Mouse (Mus musculus): ENCODE measurements around the gene Ppy. TPM values are rescaled to one million over a fixed set of nuclear protein-coding genes. Genes with fewer than 3 reads are reported as not detected.

Gene Ppy
- not detected in 2 replicates for polyA plus RNA-seq (2015; fragmentation: Nextera tagmentation; extraction: Ambion mirVana)

DNA sequence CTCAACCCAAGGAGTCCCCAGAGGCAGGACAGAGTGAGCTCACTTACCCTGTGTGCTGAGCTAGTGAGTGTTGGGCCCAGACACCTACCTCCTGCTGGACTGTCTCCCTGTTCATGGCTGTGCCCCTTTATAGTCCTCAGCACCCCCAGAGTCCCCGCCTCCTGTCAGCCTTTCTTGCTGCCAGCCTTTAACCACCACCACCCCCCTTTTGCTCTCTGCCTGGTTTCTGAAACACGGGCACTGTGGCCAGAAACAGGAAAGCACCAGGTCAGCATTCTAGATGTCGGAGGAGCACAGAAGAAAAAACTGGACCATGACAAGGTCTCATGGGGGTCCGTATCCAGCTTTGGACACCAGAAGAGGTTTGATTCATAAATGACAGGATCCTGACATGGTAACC lies at the start of gene Ppy:
Gene Ppy (minus strand): TSS at position 101 of the 400 bp plus-strand sequence.
- Histone ChIP-seq H3K4me1 (replicated peaks) (peaks cover 14% of the 10 kb centered on the region), H3K27ac (no peak within 1 kb of the TSS), H3K4me2 (replicated peaks) (no peak within 1 kb of the TSS), H3K27me3 (peaks cover 61% of the 10 kb centered on the region), H3K9ac (replicated peaks) (no peak within 1 kb of the TSS), H3K36me3 (no peaks in the 10 kb centered on the region), H3K4me3 (replicated peaks) (no peak within 1 kb of the TSS), H3K9me3 (no peaks in the 10 kb centered on the region)
- WGBS = 83% methylated on average over 4 of the region's 4 CpGs
- ATAC-seq = no peak

DNA sequence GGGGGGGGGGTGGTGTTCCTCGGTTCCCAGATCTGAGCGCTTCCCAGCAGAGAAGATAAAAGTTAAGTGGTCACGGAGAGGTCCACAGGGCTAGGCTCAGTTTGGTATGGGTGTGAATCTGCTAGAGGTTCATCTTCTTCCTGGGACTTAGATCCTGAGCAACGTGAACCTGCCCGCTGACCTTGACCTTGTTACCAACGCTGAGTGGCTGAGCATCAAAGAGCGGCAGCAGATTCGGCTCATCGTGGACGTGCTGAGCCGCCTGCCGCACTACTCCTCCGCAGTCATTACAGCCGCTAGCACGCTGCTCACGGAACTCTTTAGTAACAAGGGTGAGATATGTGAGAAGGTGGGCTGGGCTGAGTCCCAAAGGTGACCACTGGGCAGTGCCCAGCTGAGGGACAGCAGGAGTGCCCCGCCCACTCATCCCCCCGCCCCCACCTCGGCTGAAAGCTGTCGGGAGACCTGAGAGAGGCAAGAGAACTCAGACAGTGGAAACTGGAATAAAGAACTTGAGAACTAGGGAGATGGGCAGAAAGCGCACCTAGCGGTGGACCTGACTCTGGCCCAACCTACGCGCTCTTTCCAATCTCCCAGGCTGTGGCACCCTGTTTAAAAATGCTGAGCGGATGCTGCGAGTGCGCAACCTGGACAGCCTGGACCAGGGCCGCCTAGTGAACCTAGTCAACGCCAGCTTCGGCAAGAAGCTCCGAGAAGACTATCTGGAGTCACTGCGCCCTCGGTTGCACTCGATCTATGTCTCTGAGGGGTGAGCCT lies 46.3 kb upstream of the Ppy start:
- Histone ChIP-seq H3K4me2 (replicated peaks) (no peak overlapping the region), H3K27ac (no peak overlapping the region), H3K4me3 (replicated peaks) (no peak overlapping the region), H3K36me3 (peaks cover 2% of the 10 kb centered on the region), H3K4me1 (replicated peaks) (peaks cover 15% of the 10 kb centered on the region), H3K9ac (replicated peaks) (no peak overlapping the region), H3K27me3 (peaks cover 75% of the 10 kb centered on the region), H3K9me3 (no peaks in the 10 kb centered on the region)
- WGBS = 14% methylated on average over 34 of the region's 34 CpGs
- no peak for ATAC-seq

DNA sequence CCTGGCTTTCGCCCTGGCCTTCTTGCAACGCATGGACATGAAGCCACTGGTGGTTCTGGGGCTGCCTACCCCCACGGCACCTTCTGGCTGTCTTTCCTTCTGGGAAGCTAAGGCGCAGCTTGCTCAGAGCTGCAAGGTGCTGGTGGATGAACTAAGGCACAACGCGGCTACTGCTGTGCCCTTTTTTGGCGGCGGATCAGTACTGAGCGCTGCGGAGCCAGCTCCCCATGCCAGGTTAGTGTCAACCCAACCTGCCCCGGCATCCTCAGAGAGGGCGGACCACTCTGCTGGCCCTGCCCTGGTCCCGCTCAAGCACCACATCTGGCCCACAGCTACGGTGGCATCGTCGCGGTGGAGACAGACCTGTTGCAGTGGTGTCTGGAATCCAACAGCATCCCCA lies 45.4 kb upstream of the Ppy start:
- Histone ChIP-seq H3K4me2 (replicated peaks) (no peak overlapping the region), H3K9me3 (no peaks in the 10 kb centered on the region), H3K4me1 (replicated peaks) (peaks cover 15% of the 10 kb centered on the region), H3K27me3 (peaks cover 76% of the 10 kb centered on the region), H3K9ac (replicated peaks) (no peak overlapping the region), H3K4me3 (replicated peaks) (no peak overlapping the region), H3K27ac (no peak overlapping the region), H3K36me3 (no peaks in the 10 kb centered on the region)
- 10% methylated on average over 17 of the region's 17 CpGs for WGBS
- no peak for ATAC-seq

DNA sequence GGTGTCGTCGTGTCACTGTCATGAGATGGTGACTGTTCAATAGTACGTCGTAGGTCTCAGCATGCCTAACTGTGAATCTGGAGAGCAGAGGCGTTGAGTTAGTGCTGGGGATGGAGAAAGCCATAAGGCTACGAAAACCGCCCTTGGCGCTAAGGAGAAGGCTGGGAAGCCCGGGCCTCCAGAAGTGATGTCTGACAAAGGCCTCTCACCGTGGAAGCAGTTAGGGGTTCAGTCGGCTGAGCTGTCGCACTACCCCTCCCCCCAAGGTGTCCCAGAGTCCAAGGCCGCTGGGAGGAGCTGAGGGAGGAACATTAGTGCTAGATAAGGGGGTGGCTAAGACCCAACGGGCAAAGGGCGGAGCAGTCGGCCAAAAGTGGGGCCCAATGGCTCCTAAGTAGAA lies 44.9 kb upstream of the Ppy start:
- H3K9me3 ChIP-seq = no peaks in the 10 kb centered on the region
- no peak overlapping the region for H3K9ac ChIP-seq (replicated peaks)
- peaks cover 15% of the 10 kb centered on the region for H3K4me1 ChIP-seq (replicated peaks)
- no peak for ATAC-seq
- no peak overlapping the region for H3K27ac ChIP-seq
- H3K36me3 ChIP-seq = no peaks in the 10 kb centered on the region
- H3K27me3 ChIP-seq = peaks cover 76% of the 10 kb centered on the region
- peak overlapping the region; percentile 39; the same call in 1 of the 2 replicates for H3K4me2 ChIP-seq (replicated peaks)
- 6% methylated on average over 16 of the region's 16 CpGs for WGBS
- no peak overlapping the region for H3K4me3 ChIP-seq (replicated peaks)

DNA sequence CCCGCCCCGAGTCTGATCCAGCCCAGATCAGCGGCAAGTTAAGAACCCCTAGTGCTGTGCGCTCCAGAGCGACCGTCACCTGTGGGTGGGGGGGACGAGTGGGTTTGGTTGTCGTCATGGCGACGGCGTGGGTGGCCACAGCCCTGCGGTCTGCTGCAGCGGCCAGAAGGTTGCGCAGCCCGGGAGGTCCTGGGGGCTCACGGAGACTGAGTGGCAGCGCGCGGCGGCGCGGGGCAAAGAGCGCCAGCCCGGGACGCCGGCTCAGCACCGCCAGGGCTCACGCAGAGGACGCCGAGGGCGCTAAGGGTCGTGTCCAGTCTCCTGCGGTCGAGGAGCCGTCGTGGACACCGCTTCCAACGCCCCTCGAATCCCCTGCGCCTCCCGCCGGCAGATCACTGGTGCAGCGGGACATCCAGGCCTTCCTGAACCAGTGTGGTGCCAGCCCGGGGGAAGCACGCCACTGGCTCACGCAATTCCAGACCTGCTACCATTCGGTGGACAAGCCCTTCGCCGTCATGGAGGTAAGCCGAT lies 44.4 kb upstream of the Ppy start, which contains the start of gene Nags:
Gene Nags (plus strand): TSS at position 43 of the 531 bp plus-strand sequence.
- WGBS = 2% methylated on average over 44 of the region's 50 CpGs
- H3K9ac ChIP-seq (replicated peaks) = no peak within 1 kb of the TSS

DNA sequence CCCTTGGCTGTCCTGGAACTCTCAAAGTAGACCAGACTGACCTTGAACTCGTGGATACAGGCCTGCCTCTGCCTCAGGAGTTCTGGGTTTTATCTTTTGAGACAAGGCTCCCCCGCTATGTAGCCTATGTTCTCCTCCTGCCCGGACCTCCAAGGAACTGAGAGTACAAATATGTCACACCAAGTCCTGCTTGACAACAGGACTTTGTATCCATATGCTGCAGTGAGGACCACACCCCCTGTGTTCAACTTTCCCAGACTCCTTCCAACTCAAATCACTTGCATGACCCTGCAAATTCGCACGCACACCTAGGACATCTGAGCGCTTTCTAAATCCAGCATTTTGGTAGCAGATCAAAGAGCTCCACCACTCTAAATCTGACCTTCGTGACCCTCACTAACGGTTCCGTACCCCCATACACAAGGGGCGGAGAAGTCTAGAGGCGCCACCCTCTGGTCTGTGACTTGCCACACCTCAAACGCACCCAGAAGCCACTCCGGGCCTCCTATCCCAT lies 43.9 kb upstream of the Ppy start:
- Histone ChIP-seq H3K4me2 (replicated peaks) (peak overlapping the region; percentile 39), H3K4me3 (replicated peaks) (peak overlapping the region; percentile 23), H3K9me3 (no peaks in the 10 kb centered on the region), H3K4me1 (replicated peaks) (peaks cover 15% of the 10 kb centered on the region), H3K27me3 (peaks cover 76% of the 10 kb centered on the region), H3K36me3 (no peaks in the 10 kb centered on the region), H3K27ac (no peak overlapping the region), H3K9ac (replicated peaks) (no peak overlapping the region)
- 23% methylated on average over 13 of the region's 13 CpGs for WGBS
- no peak for ATAC-seq

More for the DNA sequence above, 44.4 kb upstream of the Ppy start, which contains the start of gene Nags:
- H3K27ac ChIP-seq = no peak within 1 kb of the TSS
- peaks cover 15% of the 10 kb centered on the region for H3K4me1 ChIP-seq (replicated peaks)
- peaks cover 76% of the 10 kb centered on the region for H3K27me3 ChIP-seq
- 0 out of 2 replicates have a peak, but pooled peaks have one; percentile 34 for ATAC-seq
- peak within 1 kb of the TSS; percentile 23 for H3K4me3 ChIP-seq (replicated peaks)
- no peaks in the 10 kb centered on the region for H3K36me3 ChIP-seq
- H3K9me3 ChIP-seq = no peaks in the 10 kb centered on the region
- peak within 1 kb of the TSS; percentile 39 for H3K4me2 ChIP-seq (replicated peaks)

DNA sequence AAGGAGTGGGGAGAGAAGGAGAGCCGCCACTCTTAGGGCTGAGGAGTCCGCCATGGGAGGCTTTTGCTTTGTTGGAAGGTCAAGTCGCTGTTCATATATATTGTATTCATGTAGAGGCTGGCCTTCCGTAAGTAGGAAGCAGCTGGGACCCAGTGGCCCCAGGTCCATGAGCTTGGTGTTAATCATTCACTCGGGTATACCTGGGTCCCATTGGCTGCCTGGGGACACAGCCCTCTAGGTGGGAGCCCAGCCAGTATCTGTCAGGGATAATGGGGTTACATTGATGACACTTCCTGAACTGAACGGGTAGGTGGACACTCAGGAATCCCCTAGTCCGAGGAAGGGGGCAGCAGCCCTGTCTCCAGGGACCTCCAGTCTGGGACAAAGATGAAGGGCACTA lies 41.2 kb upstream of the Ppy start:
- no peaks in the 10 kb centered on the region for H3K36me3 ChIP-seq
- H3K4me2 ChIP-seq (replicated peaks) = no peak overlapping the region
- H3K4me1 ChIP-seq (replicated peaks) = peaks cover 18% of the 10 kb centered on the region
- ATAC-seq = no peak
- H3K9ac ChIP-seq (replicated peaks) = no peak overlapping the region; the same call in 1 of the 2 replicates
- peaks cover 58% of the 10 kb centered on the region for H3K27me3 ChIP-seq
- WGBS = 71% methylated on average over 7 of the region's 7 CpGs
- H3K27ac ChIP-seq = no peak overlapping the region
- no peaks in the 10 kb centered on the region for H3K9me3 ChIP-seq
- H3K4me3 ChIP-seq (replicated peaks) = no peak overlapping the region

DNA sequence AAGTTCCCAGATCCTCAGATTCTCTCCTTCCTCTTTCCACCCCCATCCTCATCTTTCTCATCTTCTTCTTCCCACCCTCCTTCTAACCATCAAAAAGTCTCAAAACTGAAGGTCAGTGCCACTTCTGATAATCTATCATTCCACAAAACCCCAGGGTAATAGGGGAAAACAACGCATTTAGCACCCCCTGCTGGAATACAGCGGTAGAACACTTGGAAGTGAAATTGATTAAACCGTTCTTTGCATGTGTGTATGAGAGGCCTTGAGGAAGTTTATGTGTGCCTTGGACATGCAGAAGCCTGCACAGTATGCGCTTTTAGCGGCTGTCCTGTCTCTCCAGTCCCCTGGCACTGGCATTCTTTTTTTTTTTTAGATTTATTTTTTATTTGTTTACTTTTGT lies 39.4 kb upstream of the Ppy start:
- Histone ChIP-seq H3K4me2 (replicated peaks) (no peak overlapping the region), H3K27me3 (peaks cover 49% of the 10 kb centered on the region), H3K9me3 (no peaks in the 10 kb centered on the region), H3K4me1 (replicated peaks) (peaks cover 6% of the 10 kb centered on the region), H3K27ac (no peak overlapping the region), H3K4me3 (replicated peaks) (no peak overlapping the region), H3K9ac (replicated peaks) (no peak overlapping the region), H3K36me3 (no peaks in the 10 kb centered on the region)
- ATAC-seq = no peak
- 6% methylated on average over 5 of the region's 5 CpGs for WGBS

DNA sequence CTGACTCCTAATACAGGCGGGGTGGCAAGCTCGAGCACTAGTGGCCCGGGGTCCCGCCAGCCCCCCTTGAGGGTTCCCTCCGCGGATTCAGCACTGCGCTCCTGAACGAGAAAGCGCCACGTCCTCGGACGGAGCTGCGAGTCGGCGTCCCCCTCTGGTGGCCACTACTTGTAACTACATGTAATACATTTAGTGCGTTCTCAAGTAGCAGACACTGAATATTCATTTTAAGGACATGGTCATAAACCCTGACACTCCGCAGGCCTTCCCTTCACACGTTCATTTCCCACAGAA lies 37.3 kb upstream of the Ppy start:
- Histone ChIP-seq H3K27me3 (peaks cover 28% of the 10 kb centered on the region), H3K9me3 (no peaks in the 10 kb centered on the region), H3K36me3 (no peaks in the 10 kb centered on the region), H3K9ac (replicated peaks) (no peak overlapping the region), H3K4me2 (replicated peaks) (peak overlapping the region; percentile 52), H3K27ac (no peak overlapping the region), H3K4me1 (replicated peaks) (peaks cover 13% of the 10 kb centered on the region; the same call in 1 of the 2 replicates), H3K4me3 (replicated peaks) (peak overlapping the region; percentile 11)
- ATAC-seq = peak; percentile 71; the same call in 1 of the 2 replicates
- WGBS = under 1% methylated on average over 18 of the region's 18 CpGs

DNA sequence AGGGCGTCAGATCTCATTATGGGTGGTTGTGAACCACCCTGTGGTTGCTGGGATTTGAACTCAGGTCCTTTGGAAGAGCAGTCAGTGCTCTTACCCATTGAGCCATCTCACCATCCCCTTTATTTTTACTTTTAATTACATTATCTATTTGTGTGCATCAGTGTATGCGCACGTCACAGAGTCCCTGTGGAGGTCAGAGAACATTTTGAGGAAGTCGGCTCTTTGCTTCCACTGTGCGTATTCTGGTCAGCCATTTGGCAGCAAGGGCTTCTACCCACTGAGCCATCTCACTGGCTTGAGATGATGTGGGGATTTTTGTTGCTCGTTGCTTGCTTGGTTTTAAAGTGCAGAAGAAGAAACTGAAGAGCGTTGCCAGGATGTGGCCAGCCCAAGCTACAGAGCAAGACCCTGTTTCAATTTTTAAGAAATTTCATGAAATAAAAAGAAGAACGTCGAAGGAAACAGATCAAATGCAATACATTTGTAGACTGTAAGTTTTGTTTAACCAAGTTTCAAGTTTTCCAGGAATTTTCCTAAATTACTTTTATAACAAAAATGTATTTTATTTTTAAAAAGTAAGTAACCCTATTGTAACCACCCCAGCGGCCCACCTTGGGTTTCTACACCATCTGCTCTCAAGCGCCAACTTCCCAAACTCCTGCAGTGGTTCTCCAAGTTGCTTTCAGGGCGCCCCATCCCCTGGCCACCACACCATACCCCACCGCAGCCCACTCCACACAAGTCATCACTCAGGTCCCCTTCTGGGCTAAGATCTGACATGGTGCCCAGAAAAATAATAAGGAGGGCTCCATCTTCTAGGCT lies 36.7 kb upstream of the Ppy start:
- Histone ChIP-seq H3K9me3 (no peaks in the 10 kb centered on the region), H3K36me3 (no peaks in the 10 kb centered on the region), H3K27me3 (peaks cover 23% of the 10 kb centered on the region), H3K4me3 (replicated peaks) (peak overlapping the region; percentile 11), H3K9ac (replicated peaks) (no peak overlapping the region), H3K27ac (no peak overlapping the region), H3K4me2 (replicated peaks) (peak overlapping the region; percentile 52), H3K4me1 (replicated peaks) (peaks cover 13% of the 10 kb centered on the region; the same call in 1 of the 2 replicates)
- ATAC-seq = no peak
- 53% methylated on average over 13 of the region's 13 CpGs for WGBS

DNA sequence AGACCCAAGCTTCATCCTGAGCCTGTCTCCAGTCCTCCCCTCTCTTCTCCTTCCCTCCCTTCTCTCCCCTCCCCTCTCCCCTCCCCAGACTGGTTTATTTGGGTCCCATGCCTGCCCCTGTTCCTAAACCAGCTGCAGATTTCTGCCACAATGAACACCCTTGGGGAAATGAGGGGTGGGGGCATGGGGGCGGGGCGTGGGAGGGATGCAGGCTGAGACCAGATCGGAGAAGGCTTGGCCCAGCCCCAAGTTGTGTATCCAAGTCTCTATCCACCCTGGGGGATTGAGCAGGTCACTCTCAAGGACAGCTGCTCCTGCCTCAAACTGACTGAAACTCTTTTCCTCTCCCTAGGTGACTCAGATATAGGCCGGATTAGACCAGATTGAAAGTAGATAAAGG lies 33.4 kb upstream of the Ppy start:
- Histone ChIP-seq H3K36me3 (no peaks in the 10 kb centered on the region), H3K9ac (replicated peaks) (no peak overlapping the region)
- WGBS = 34% methylated on average over 4 of the region's 4 CpGs

DNA sequence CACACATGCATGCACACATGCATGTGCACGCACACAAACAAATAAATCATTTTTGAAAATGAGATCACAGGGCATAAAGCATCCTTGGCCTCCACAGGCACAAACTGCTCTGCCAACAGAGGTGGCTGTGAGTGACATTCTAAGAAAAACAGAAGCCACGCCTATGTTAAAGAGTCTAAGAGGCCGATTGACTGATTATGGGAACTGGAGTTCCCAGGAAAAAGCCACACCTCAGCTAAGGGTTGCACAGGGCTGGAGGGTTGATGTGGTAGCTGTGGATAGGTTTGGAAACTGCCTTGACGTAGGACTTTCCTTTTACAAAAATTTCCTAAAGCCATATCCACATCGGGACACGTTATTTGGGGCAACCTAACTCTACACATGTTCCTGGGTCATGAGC lies 16.3 kb upstream of the Ppy start:
- no peaks in the 10 kb centered on the region for H3K27me3 ChIP-seq
- ATAC-seq = no peak
- H3K36me3 ChIP-seq = no peaks in the 10 kb centered on the region
- H3K4me3 ChIP-seq (replicated peaks) = no peak overlapping the region
- WGBS = 87% methylated on average over 6 of the region's 6 CpGs
- H3K9ac ChIP-seq (replicated peaks) = no peak overlapping the region
- no peaks in the 10 kb centered on the region for H3K9me3 ChIP-seq
- no peak overlapping the region for H3K27ac ChIP-seq
- peaks cover 4% of the 10 kb centered on the region; the same call in 1 of the 2 replicates for H3K4me1 ChIP-seq (replicated peaks)
- no peak overlapping the region for H3K4me2 ChIP-seq (replicated peaks)

More for the DNA sequence above, 33.4 kb upstream of the Ppy start:
- Histone ChIP-seq H3K27ac (no peak overlapping the region), H3K9me3 (no peaks in the 10 kb centered on the region), H3K4me2 (replicated peaks) (no peak overlapping the region), H3K4me3 (replicated peaks) (no peak overlapping the region), H3K4me1 (replicated peaks) (peaks cover 13% of the 10 kb centered on the region; the same call in 1 of the 2 replicates), H3K27me3 (peaks cover 17% of the 10 kb centered on the region)
- peak; percentile 34; the same call in 1 of the 2 replicates for ATAC-seq

Data from midbrain, embryonic 13.5 days (tissue).